Mouse (Mus musculus): ENCODE measurements at regions not wholly inside any gene's neighbourhood (a gene's known extent, or its start where the extent isn't known, plus 50 kb on each side); places are given as distances from the start of the nearest gene placed in this dataset.

DNA sequence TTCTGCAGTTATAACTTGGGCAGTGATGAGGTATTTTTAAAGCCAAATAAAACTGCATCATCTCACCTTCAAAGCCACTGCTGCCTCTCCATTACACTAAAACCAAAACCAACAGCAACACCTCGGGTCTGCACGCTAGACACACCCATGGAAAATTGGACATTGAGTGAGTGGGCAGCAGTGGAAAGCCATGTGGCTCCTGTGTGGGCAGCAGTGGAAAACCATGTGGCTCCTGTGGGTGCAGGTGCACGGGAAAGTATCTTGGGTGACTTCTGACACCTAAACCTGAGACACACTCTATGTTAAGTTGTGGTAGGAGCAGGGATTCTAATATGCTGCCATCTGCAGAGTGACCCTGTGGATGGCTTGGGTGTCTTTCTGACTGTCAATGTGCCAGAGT lies 245.3 kb downstream of the Tle4 start:
- TF ChIP-seq CTCF (IDR thresholded peaks at IDR 0.05; ENCODE audit: low read depth), result no peak
- no peak for TF ChIP-seq EP300 (IDR thresholded peaks at IDR 0.05; ENCODE audit: low read depth)

All from heart, postnatal 0 days (tissue).